Mouse (Mus musculus): ENCODE data around the gene Gm281.
"Not testable (repeated sequence)": the region's sequence is repeated elsewhere in the genome, so short reads cannot be mapped to it uniquely, and the experiment has no call there.

The Gm281 gene

GRCm38 (mm10) chr14:13914387-13915082 is at the start of gene Gm281:
Gm281 (minus strand) TSS chr14:13914478.
- no peak for DNase-seq (ENCODE audit: low spot score)

- no peak for DNase-seq (ENCODE audit: low spot score)
Observed at GRCm38 (mm10) chr14:13963527-13963926, 49.2 kb upstream of the Gm281 start.

GRCm38 (mm10) chr14:13962476-13962875 is 48.2 kb upstream of the Gm281 start:
- DNase-seq (ENCODE audit: low spot score), result no peak

DNA sequence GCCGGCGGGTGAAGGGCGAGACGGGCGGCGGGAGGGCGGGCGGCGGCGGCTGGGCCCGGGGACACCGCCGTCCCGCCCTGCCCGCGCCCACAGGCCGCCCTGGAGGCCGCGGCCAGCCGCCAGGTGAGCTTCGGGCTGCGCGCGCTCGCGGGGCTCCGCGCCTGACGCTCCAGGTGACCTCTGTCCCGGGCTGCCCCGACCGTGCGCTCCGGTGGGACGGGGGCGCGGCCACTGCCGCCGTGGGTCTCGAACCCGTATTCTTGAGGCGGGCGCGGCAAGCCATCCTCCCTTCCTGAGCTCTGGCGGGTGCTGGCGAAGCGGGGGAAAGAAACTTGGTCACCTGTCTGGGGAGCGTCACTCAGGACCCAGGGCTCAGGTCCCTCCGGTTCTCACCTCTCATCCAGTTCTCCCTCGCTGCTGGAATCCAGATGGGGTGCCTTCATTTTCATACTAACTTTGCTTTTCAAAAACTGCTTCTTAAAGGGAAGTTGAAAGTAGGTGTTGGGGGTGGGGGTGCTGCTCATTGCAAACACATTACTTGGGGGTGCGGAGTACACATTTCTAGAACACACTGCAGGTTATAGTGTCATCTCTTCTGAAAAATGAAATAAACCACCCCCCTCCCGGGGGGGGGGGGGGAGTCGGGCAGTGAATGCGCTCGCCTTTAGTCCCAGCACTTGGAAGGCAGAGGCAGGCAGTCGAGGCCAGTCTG is 47.3 kb upstream of the Gm281 start, which contains the start of the genes Atxn7 and Thoc7:
Gene Atxn7 (plus strand): TSS at position 40 of the 712 bp plus-strand sequence.
Gene Thoc7 (minus strand): TSS at position 452 of the 712 bp plus-strand sequence.
- no peak for DNase-seq (ENCODE audit: low spot score)

- DNase-seq (ENCODE audit: low spot score), result no peak
Observed at GRCm38 (mm10) chr14:13960482-13961325, 46.4 kb upstream of the Gm281 start.

- DNase-seq (ENCODE audit: low spot score), result no peak
Observed at GRCm38 (mm10) chr14:13960079-13960478, 45.8 kb upstream of the Gm281 start.

- DNase-seq (ENCODE audit: low spot score), result not testable (repeated sequence)
Observed at GRCm38 (mm10) chr14:13952151-13952550, 37.9 kb upstream of the Gm281 start.

- no peak for DNase-seq (ENCODE audit: low spot score)
Observed at GRCm38 (mm10) chr14:13950401-13950800, 36.1 kb upstream of the Gm281 start.

DNA sequence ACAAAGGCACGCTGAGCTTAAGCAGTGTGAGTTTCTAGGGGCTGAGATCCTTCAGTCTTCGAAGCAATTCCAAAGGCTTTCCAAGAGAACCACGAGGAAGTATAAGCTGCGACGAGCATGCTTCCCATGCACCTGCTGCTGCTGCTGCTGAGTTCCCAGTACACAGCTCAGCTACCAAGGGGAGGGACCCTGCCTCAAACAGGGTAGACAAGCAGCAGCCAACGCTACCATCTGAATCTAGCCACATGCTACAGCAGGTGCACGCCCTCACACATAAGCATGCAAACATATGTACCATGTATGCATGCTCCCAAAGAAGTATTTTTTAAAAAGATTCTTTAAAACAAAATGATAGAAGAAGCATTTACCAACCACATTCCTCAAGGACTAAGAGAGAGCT is 34.1 kb upstream of the Gm281 start:
- DNase-seq (ENCODE audit: low spot score), result no peak

GRCm38 (mm10) chr14:13944686-13945085 is 30.4 kb upstream of the Gm281 start:
- no peak for DNase-seq (ENCODE audit: low spot score)

GRCm38 (mm10) chr14:13934052-13934371 is 19.7 kb upstream of the Gm281 start:
- DNase-seq (ENCODE audit: low spot score), result no peak

DNA sequence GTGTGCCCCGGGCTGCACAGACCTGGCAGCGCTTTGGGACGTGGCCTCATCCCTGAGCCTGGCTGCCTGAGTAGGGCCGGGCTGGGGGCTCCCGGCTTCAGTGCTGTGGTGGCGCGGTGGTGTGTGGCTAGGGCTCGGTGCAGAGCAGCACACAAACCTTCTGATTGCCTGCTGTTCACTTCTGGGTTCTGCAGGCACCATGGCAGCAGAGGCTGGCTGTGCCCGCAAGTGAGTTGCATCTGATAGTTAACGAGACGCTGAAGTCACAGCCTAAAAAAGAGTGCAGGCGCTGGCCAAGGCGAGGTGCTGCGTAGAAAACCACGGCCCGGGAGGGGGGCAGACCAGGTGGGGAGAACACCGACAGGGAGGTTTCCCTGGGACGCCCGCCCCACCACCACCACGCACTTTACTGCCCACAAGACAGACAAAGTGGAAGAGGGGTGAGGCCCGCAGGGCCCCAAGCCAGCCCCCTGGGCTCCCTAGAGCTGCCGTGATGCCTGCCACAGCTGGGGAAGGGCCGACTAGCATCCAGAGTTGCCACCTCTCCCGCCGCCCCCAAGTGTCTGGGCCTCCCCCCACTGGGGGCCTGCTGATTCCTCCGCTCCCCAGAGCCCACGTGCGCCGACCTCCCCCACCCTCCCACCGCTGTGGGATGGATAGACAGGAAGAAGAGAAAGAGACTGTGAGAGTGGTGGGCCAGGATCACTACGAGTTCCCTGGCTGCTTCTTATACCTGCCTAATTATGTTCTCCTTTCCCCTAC is 19.2 kb upstream of the Gm281 start:
- no peak for DNase-seq (ENCODE audit: low spot score)

GRCm38 (mm10) chr14:13917630-13918029 is 3.4 kb upstream of the Gm281 start:
- peak; percentile 65 for DNase-seq (ENCODE audit: low spot score)

- DNase-seq (ENCODE audit: low spot score), result no peak
Observed at GRCm38 (mm10) chr14:13917208-13917607, 2.9 kb upstream of the Gm281 start.

GRCm38 (mm10) chr14:13915207-13915606 is 929 bp upstream of the Gm281 start:
- DNase-seq (ENCODE audit: low spot score), result no peak

DNA sequence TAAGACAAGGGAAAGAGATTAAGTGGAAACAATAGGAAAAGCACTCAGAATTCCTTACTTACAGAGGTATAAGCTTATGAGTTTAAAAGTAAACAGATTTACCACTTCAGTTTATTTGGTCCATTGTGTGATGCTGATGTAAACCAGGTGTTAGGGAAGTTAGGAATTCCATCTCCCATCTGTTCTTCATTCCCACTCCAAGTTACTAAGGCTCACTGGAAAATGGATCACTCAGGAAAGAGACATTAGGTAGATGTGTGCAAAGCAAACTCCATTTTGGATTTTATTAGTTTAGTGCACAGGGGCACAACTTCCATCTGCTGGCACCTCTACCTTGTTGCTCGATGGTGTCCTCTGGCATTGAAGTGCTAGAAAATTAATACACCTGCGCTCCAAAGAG is 4.1 kb downstream of the Gm281 start:
- no peak for DNase-seq (ENCODE audit: low spot score)

GRCm38 (mm10) chr14:13907145-13907544 is 7.1 kb downstream of the Gm281 start:
- DNase-seq (ENCODE audit: low spot score), result no peak

- no peak for DNase-seq (ENCODE audit: low spot score)
Observed at GRCm38 (mm10) chr14:13906461-13906860, 7.8 kb downstream of the Gm281 start.

DNA sequence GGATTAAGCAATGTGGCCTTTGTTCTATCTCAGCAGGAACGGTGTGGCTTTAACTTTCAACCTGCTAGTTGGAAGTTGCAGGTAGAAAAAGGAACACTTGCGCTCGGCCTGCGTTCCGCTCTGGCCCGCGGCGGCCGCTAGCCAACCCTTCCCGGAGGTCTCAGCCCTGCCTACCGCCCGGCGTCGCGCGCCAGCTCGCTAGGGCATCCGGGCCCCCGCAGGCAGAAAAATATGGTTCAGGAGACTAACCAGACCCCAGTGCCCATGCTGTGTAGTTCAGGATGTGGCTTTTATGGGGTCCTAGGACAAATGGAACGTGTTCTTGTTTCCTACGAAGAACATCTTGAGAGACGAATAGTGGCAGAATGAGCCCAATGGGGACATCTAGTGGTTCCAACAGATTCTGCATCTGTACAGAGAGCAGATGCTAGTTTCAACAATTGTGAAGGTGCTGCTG is 12.6 kb downstream of the Gm281 start:
- DNase-seq (ENCODE audit: low spot score), result peak; percentile 61

DNA sequence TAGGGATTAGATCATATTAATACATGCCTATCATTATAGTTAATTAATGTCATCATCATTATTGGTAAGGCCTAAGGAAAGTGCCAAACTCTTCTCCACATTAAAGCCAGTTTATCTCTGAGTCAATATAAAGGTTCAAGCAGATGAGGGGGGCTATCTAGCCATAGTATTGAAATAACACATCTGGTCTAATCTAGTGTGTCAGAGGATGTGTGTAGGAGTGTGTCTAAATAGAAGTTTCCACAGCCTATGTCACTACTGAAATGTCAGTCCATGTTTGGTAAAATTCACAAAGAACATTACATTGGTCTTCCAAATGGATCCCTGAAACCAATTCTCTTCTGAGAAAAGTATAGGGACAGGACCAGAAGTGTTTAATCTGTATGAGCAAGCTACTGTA is 19.1 kb downstream of the Gm281 start:
- DNase-seq (ENCODE audit: low spot score), result no peak

GRCm38 (mm10) chr14:13893748-13894147 is 20.5 kb downstream of the Gm281 start:
- no peak for DNase-seq (ENCODE audit: low spot score)

- no peak for DNase-seq (ENCODE audit: low spot score)
Observed at GRCm38 (mm10) chr14:13861416-13861815, 52.9 kb downstream of the Gm281 start.

All from left cerebral cortex, adult 11 months (tissue).